ENCODE assay signal across 26 mouse cellular contexts in genomic region chr1:75315011-75315410, GRCm38 (mm10). TPM values are rescaled to one million over a fixed set of nuclear protein-coding genes. Genes with fewer than 3 reads are reported as not detected.
DNase-seq lines count a peak whose midpoint lies in the region; ATAC-seq and TF ChIP-seq lines count a peak whose summit lies in the region.
"Had no signal": no experiment of that assay in that cellular context is flagged by ENCODE, and none has a peak within 500 bp of the region (broad histone marks: within the 10 kb centered on the region; RNA-seq: fewer than 3 reads in every experiment).

No protein-coding gene starts in this region.

- 84% methylated on average over 6 of the region's 6 CpGs for WGBS in cerebellum, adult 2 months
- 87% methylated on average over 6 of the region's 6 CpGs for WGBS in liver, postnatal 0 days (ENCODE audit: insufficient replicate concordance)
- 78% methylated on average over 6 of the region's 6 CpGs for WGBS in liver, embryonic 12.5 days (ENCODE audit: insufficient replicate concordance)

- H3K9ac ChIP-seq in liver, postnatal 0 days (replicated peaks) = no peak overlapping the region
- no peak overlapping the region for H3K9ac ChIP-seq in liver, embryonic 12.5 days
- H3K9ac ChIP-seq: embryonic facial prominence, embryonic 12.5 days; heart, embryonic 15.5 days; limb, embryonic 12.5 days had no signal

- H3K4me1 ChIP-seq in cerebellum, adult 2 months (ENCODE audit: control insufficient read depth, insufficient read depth, low read length) = no peaks in the 10 kb centered on the region
- peaks cover 12% of the 10 kb centered on the region; the same call in 1 of the 2 replicates for H3K4me1 ChIP-seq in liver, postnatal 0 days (ENCODE audit: insufficient read depth)
- peaks cover 35% of the 10 kb centered on the region for H3K4me1 ChIP-seq in liver, embryonic 12.5 days
- peaks cover 29% of the 10 kb centered on the region for H3K4me1 ChIP-seq in E14TG2a.4 (replicated peaks; ENCODE audit: low read depth, low read length)

- DNase-seq in cerebellum, adult 2 months = peak; percentile 21 to 26
- peak; percentile 10 for DNase-seq in liver, postnatal 0 days
- peak; percentile 65 for DNase-seq in cerebellum, adult 9-11 months
- DNase-seq in adipocyte (ENCODE audit: low spot score) = no peak
- DNase-seq: adrenal gland, postnatal 10 days; gastrocnemius, postnatal 14 days; kidney, postnatal 36 days; lung, postnatal 4 days; midbrain, embryonic 14.5 days; thymus, postnatal 14 days had no signal

- no peak overlapping the region for H3K27ac ChIP-seq in cerebellum, adult 2 months (ENCODE audit: insufficient read depth, low read length)
- no peak overlapping the region for H3K27ac ChIP-seq in liver, postnatal 0 days (ENCODE audit: low read depth)
- H3K27ac ChIP-seq in liver, embryonic 12.5 days = no peak overlapping the region
- H3K27ac ChIP-seq: embryonic facial prominence, embryonic 12.5 days; heart, embryonic 10.5 days; heart, embryonic 15.5 days; hindbrain, embryonic 12.5 days; layer of hippocampus, adult 2 months; left cerebral cortex, adult 2 months; limb, embryonic 12.5 days had no signal

- no peak overlapping the region for H3K4me2 ChIP-seq in liver, postnatal 0 days (ENCODE audit: low read depth, low read length)
- H3K4me2 ChIP-seq in liver, embryonic 12.5 days = no peak overlapping the region
- H3K4me2 ChIP-seq: embryonic facial prominence, embryonic 12.5 days; heart, embryonic 15.5 days had no signal

- no peak overlapping the region for H3K4me3 ChIP-seq in cerebellum, adult 2 months (replicated peaks; ENCODE audit: insufficient read depth, low read depth, low read length)
- H3K4me3 ChIP-seq in liver, postnatal 0 days (ENCODE audit: low read depth, low read length) = no peak overlapping the region
- H3K4me3 ChIP-seq in liver, embryonic 12.5 days = no peak overlapping the region
- peak overlapping the region; percentile 95; the same call in 1 of the 2 replicates for H3K4me3 ChIP-seq in E14TG2a.4 (replicated peaks; ENCODE audit: low read length)
- H3K4me3 ChIP-seq: embryonic facial prominence, embryonic 12.5 days; heart, embryonic 10.5 days; heart, embryonic 15.5 days; hindbrain, embryonic 12.5 days; layer of hippocampus, adult 2 months; left cerebral cortex, adult 2 months; limb, embryonic 12.5 days had no signal

- H3K27me3 ChIP-seq in cerebellum, adult 2 months (ENCODE audit: control insufficient read depth, insufficient read depth, low read length) = no peaks in the 10 kb centered on the region
- H3K27me3 ChIP-seq in liver, postnatal 0 days (ENCODE audit: insufficient read depth, low read length) = no peaks in the 10 kb centered on the region
- H3K27me3 ChIP-seq in liver, embryonic 12.5 days (replicated peaks) = no peaks in the 10 kb centered on the region
- no peaks in the 10 kb centered on the region for H3K27me3 ChIP-seq in E14TG2a.4 (ENCODE audit: insufficient read depth, low read length)
- H3K27me3 ChIP-seq: CH12.LX; embryonic facial prominence, embryonic 12.5 days; heart, embryonic 15.5 days; hindbrain, embryonic 12.5 days; limb, embryonic 12.5 days had no signal

- ATAC-seq in cerebellum, adult (ENCODE audit: insufficient number of reproducible peaks, low FRiP score, low TSS enrichment) = no peak
- no peak for ATAC-seq in liver, postnatal 0 days
- ATAC-seq in liver, embryonic 12.5 days = no peak
- ATAC-seq: forebrain, embryonic 14.5 days; intestine, embryonic 16.5 days had no signal

- no peaks in the 10 kb centered on the region for H3K9me3 ChIP-seq in liver, postnatal 0 days (ENCODE audit: low read length)
- H3K9me3 ChIP-seq in liver, embryonic 12.5 days (replicated peaks) = no peaks in the 10 kb centered on the region
- no peaks in the 10 kb centered on the region for H3K9me3 ChIP-seq in E14TG2a.4 (ENCODE audit: low read length)
- H3K9me3 ChIP-seq: embryonic facial prominence, embryonic 12.5 days; G1E; heart, embryonic 10.5 days; heart, embryonic 15.5 days; hindbrain, embryonic 12.5 days; limb, embryonic 12.5 days had no signal

- no peak for TF ChIP-seq CTCF in cerebellum, adult 2 months (IDR thresholded peaks at IDR 0.05; ENCODE audit: borderline replicate concordance, insufficient read depth, low read depth, low read length)
- TF ChIP-seq CTCF in liver, postnatal 0 days (IDR thresholded peaks at IDR 0.05; ENCODE audit: low read depth) = no peak
- no peak for TF ChIP-seq CTCF in E14TG2a.4 (conservative IDR thresholded peaks at IDR 0.05; ENCODE audit: low read length)

- no peak for TF ChIP-seq POLR2A in cerebellum, adult 2 months (IDR thresholded peaks at IDR 0.05; ENCODE audit: borderline replicate concordance, insufficient read depth, low read length)

- peaks cover 24% of the 10 kb centered on the region for H3K36me3 ChIP-seq in liver, postnatal 0 days (replicated peaks; ENCODE audit: insufficient read depth, low read length)
- H3K36me3 ChIP-seq in liver, embryonic 12.5 days = peaks cover 54% of the 10 kb centered on the region
- H3K36me3 ChIP-seq in E14TG2a.4 (ENCODE audit: insufficient read depth, low read length) = peaks cover 56% of the 10 kb centered on the region

- no peak for TF ChIP-seq EP300 in liver, postnatal 0 days (IDR thresholded peaks at IDR 0.05; ENCODE audit: low read depth)

RNA-seq across cellular contexts. Expression of gene Dnpep, which starts 2.8 kb away (rescaled TPM):
- 87.0 and 87.1 TPM in 2 replicates for polyA plus RNA-seq in cerebellum, adult 2 months (2012; rRNA removed)
- 50.5 and 52.8 TPM in 2 replicates for polyA plus RNA-seq in liver, postnatal 0 days (2015; fragmentation: Nextera tagmentation; extraction: Ambion mirVana)
- 66.3 and 67.4 TPM in 2 replicates for polyA plus RNA-seq in liver, embryonic 12.5 days (2016; fragmentation: Nextera tagmentation; extraction: Ambion mirVana)

RNA-seq across cellular contexts. Expression of gene Resp18, which starts 36.8 kb away (rescaled TPM):
- polyA plus RNA-seq in cerebellum, adult 2 months (2012; rRNA removed) = 226 and 275 TPM in 2 replicates
- polyA plus RNA-seq in liver, postnatal 0 days (2015; fragmentation: Nextera tagmentation; extraction: Ambion mirVana) = not detected in 2 replicates
- 0.32 TPM in 1 of 2 replicates, not detected in the other for polyA plus RNA-seq in liver, embryonic 12.5 days (2016; fragmentation: Nextera tagmentation; extraction: Ambion mirVana)
- polyA plus RNA-seq: G1E; heart, embryonic 10.5 days; kidney, embryonic 14.5 days; liver, adult 2 months had no signal

RNA-seq across cellular contexts. Expression of gene Des, which starts 45.1 kb away (rescaled TPM):
- 2.0 and 2.1 TPM in 2 replicates for polyA plus RNA-seq in cerebellum, adult 2 months (2012; rRNA removed)
- polyA plus RNA-seq in liver, postnatal 0 days (2015; fragmentation: Nextera tagmentation; extraction: Ambion mirVana) = 4.0 and 14.2 TPM in 2 replicates
- 6.9 and 7.4 TPM in 2 replicates for polyA plus RNA-seq in liver, embryonic 12.5 days (2016; fragmentation: Nextera tagmentation; extraction: Ambion mirVana)

RNA-seq across cellular contexts. Expression of gene Ptprn, which starts 50.7 kb away (rescaled TPM):
- polyA plus RNA-seq in cerebellum, adult 2 months (2012; rRNA removed) = 172 and 180 TPM in 2 replicates
- polyA plus RNA-seq in liver, postnatal 0 days (2015; fragmentation: Nextera tagmentation; extraction: Ambion mirVana) = 0.02 and 0.09 TPM in 2 replicates
- 0.79 and 0.82 TPM in 2 replicates for polyA plus RNA-seq in liver, embryonic 12.5 days (2016; fragmentation: Nextera tagmentation; extraction: Ambion mirVana)
- polyA plus RNA-seq: liver, adult 2 months had no signal

Comparison
In these comparisons a context has a peak if more than half of its experiments do, and no peak if none do; other contexts are left out.
1. RNA of gene Resp18, which starts 36.8 kb away (polyA plus RNA-seq): 226 to 275 TPM in cerebellum, adult 2 months; 0.32 TPM in liver, embryonic 12.5 days and not detected in liver, postnatal 0 days; every median in the first group is over 100 times any median in the second.